Mouse (Mus musculus): ENCODE results near the gene Gm12355. TPM values are rescaled to one million over a fixed set of nuclear protein-coding genes. Genes with fewer than 3 reads are reported as not detected.

Gene Gm12355
- polyA plus RNA-seq, 1 experiment from 2014 or later = 0.18 TPM

GRCm38 (mm10) chr11:98597363-98597762 lies 28.1 kb downstream of the Gm12355 start:
- no peak overlapping the region for H3K9ac ChIP-seq (ENCODE audit: low read depth, low read length)
- H3K27ac ChIP-seq (ENCODE audit: low read length) = no peak overlapping the region
- no peaks in the 10 kb centered on the region for H3K36me3 ChIP-seq (ENCODE audit: control insufficient read depth, insufficient read depth, low read length)
- H3K4me3 ChIP-seq (ENCODE audit: low read depth, low read length) = no peak overlapping the region
- H3K27me3 ChIP-seq (ENCODE audit: control insufficient read depth, insufficient read depth, low read depth, low read length) = peaks cover 8% of the 10 kb centered on the region
- no peak for ATAC-seq
- 48% methylated on average over 6 of the region's 6 CpGs for WGBS
- H3K9me3 ChIP-seq (replicated peaks; ENCODE audit: control insufficient read depth, low read length, poor library complexity, severe bottlenecking) = no peaks in the 10 kb centered on the region
- H3K4me1 ChIP-seq (ENCODE audit: control insufficient read depth, insufficient read depth, low read length) = 0 out of 2 replicates have a peak, but pooled peaks cover 2% of the 10 kb centered on the region
- no peak overlapping the region for H3K4me2 ChIP-seq (ENCODE audit: low read length)

- Histone ChIP-seq H3K9ac (ENCODE audit: low read depth, low read length) (no peak overlapping the region), H3K36me3 (ENCODE audit: control insufficient read depth, insufficient read depth, low read length) (no peaks in the 10 kb centered on the region), H3K9me3 (replicated peaks; ENCODE audit: control insufficient read depth, low read length, poor library complexity, severe bottlenecking) (no peaks in the 10 kb centered on the region), H3K4me2 (ENCODE audit: low read length) (no peak overlapping the region), H3K4me1 (ENCODE audit: control insufficient read depth, insufficient read depth, low read length) (no peaks in the 10 kb centered on the region), H3K27me3 (ENCODE audit: control insufficient read depth, insufficient read depth, low read depth, low read length) (peaks cover 5% of the 10 kb centered on the region), H3K4me3 (ENCODE audit: low read depth, low read length) (no peak overlapping the region), H3K27ac (ENCODE audit: low read length) (no peak overlapping the region)
- ATAC-seq = no peak
- WGBS = 85% methylated on average over 3 of the region's 3 CpGs
Measured at GRCm38 (mm10) chr11:98595955-98596354, 29.5 kb downstream of the Gm12355 start.

- 70% methylated on average over 10 of the region's 10 CpGs for whole genome bisulfite sequencing
- Histone ChIP-seq H3K4me2 (ENCODE audit: low read length) (no peak overlapping the region), H3K4me1 (ENCODE audit: control insufficient read depth, insufficient read depth, low read length) (no peaks in the 10 kb centered on the region), H3K9me3 (replicated peaks; ENCODE audit: control insufficient read depth, low read length, poor library complexity, severe bottlenecking) (no peaks in the 10 kb centered on the region), H3K36me3 (ENCODE audit: control insufficient read depth, insufficient read depth, low read length) (no peaks in the 10 kb centered on the region), H3K27ac (ENCODE audit: low read length) (no peak overlapping the region), H3K9ac (ENCODE audit: low read depth, low read length) (no peak overlapping the region), H3K27me3 (ENCODE audit: control insufficient read depth, insufficient read depth, low read depth, low read length) (peaks cover 5% of the 10 kb centered on the region), H3K4me3 (ENCODE audit: low read depth, low read length) (no peak overlapping the region)
- no peak for ATAC-seq
Measured at GRCm38 (mm10) chr11:98595473-98595872, 30.0 kb downstream of the Gm12355 start.

- H3K4me3 ChIP-seq (ENCODE audit: low read depth, low read length) = no peak overlapping the region
- peaks cover 5% of the 10 kb centered on the region for H3K27me3 ChIP-seq (ENCODE audit: control insufficient read depth, insufficient read depth, low read depth, low read length)
- H3K4me2 ChIP-seq (ENCODE audit: low read length) = no peak overlapping the region
- no peak overlapping the region for H3K9ac ChIP-seq (ENCODE audit: low read depth, low read length)
- ATAC-seq = no peak
- WGBS = 77% methylated on average over 6 of the region's 6 CpGs
- H3K9me3 ChIP-seq (replicated peaks; ENCODE audit: control insufficient read depth, low read length, poor library complexity, severe bottlenecking) = no peaks in the 10 kb centered on the region
- no peaks in the 10 kb centered on the region for H3K4me1 ChIP-seq (ENCODE audit: control insufficient read depth, insufficient read depth, low read length)
- H3K36me3 ChIP-seq (ENCODE audit: control insufficient read depth, insufficient read depth, low read length) = no peaks in the 10 kb centered on the region
- no peak overlapping the region for H3K27ac ChIP-seq (ENCODE audit: low read length)
Measured at GRCm38 (mm10) chr11:98595021-98595420, 30.4 kb downstream of the Gm12355 start.

DNA sequence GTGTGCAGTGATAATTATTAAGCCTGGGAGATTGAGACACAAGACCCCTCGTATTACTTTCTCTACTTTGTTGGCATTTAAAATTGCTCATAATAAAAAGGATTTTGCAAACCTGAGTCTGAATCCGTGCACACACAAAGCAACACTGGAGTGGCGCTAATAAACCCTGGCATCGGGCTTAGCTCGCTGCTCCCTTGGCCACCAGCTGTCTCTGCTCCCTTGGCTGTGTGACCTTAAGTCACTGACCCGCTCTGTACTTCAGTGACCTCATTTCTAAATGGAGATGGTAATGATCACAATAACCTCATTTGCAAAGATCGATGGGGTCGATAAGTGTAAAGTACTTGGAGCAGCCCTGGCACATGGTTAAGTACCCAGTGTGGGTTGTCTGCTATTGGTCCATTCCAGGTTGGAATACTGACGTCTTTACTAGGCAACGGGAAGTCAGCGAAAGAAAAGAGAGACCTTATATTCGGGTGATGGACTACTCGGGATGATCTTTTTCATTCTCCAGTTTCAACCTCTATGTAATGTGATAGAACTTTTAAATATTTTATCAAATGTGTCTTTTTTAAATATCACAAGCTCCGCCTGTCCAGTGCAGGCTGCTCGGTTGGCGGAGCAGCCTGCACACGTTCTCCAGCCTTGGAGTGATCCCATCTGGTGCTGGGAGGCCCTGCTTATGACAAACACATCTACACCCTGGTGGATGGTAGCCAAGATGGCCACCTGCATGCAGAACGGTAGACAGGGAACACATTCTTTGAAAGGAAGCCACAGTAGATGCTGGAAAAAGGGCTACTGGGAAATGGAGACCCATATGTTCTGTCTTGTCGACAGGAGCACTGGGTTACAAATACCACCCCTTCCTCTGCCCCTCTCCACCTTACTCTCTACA lies 34.7 kb downstream of the Gm12355 start:
- H3K4me3 ChIP-seq (ENCODE audit: low read depth, low read length) = no peak overlapping the region
- ATAC-seq = no peak
- H3K4me1 ChIP-seq (ENCODE audit: control insufficient read depth, insufficient read depth, low read length) = peaks cover 17% of the 10 kb centered on the region
- no peak overlapping the region for H3K4me2 ChIP-seq (ENCODE audit: low read length)
- no peaks in the 10 kb centered on the region; the same call in 1 of the 2 replicates for H3K27me3 ChIP-seq (ENCODE audit: control insufficient read depth, insufficient read depth, low read depth, low read length)
- no peak overlapping the region for H3K9ac ChIP-seq (ENCODE audit: low read depth, low read length)
- H3K27ac ChIP-seq (ENCODE audit: low read length) = no peak overlapping the region
- no peaks in the 10 kb centered on the region for H3K9me3 ChIP-seq (replicated peaks; ENCODE audit: control insufficient read depth, low read length, poor library complexity, severe bottlenecking)
- WGBS = 75% methylated on average over 19 of the region's 19 CpGs
- no peaks in the 10 kb centered on the region for H3K36me3 ChIP-seq (ENCODE audit: control insufficient read depth, insufficient read depth, low read length)

DNA sequence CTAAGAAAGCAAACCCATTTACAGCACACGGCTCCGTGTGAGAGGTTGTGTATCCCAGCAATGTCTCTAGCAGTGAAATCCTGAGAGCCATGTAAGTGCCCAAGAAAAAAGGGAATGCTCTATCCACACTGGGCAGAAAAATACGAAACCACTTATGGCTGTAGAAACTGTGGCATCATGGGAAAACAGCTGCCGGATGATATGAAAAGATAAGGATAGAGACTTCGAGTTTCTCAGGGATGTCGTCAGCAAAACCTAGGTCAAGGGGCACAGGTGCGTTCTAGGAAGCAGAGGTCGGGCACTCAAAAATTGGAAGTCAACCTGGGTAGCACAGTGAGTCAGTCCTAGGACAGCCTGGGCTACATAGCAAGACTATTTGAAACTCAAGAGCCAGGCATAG lies 36.2 kb downstream of the Gm12355 start:
- H3K4me2 ChIP-seq (ENCODE audit: low read length) = no peak overlapping the region
- H3K9me3 ChIP-seq (replicated peaks; ENCODE audit: control insufficient read depth, low read length, poor library complexity, severe bottlenecking) = no peaks in the 10 kb centered on the region
- peaks cover 27% of the 10 kb centered on the region for H3K4me1 ChIP-seq (ENCODE audit: control insufficient read depth, insufficient read depth, low read length)
- H3K27ac ChIP-seq (ENCODE audit: low read length) = no peak overlapping the region
- ATAC-seq = no peak
- H3K36me3 ChIP-seq (ENCODE audit: control insufficient read depth, insufficient read depth, low read length) = no peaks in the 10 kb centered on the region
- H3K9ac ChIP-seq (ENCODE audit: low read depth, low read length) = no peak overlapping the region
- H3K27me3 ChIP-seq (ENCODE audit: control insufficient read depth, insufficient read depth, low read depth, low read length) = no peaks in the 10 kb centered on the region; the same call in 1 of the 2 replicates
- 90% methylated on average over 8 of the region's 8 CpGs for WGBS
- H3K4me3 ChIP-seq (ENCODE audit: low read depth, low read length) = no peak overlapping the region

DNA sequence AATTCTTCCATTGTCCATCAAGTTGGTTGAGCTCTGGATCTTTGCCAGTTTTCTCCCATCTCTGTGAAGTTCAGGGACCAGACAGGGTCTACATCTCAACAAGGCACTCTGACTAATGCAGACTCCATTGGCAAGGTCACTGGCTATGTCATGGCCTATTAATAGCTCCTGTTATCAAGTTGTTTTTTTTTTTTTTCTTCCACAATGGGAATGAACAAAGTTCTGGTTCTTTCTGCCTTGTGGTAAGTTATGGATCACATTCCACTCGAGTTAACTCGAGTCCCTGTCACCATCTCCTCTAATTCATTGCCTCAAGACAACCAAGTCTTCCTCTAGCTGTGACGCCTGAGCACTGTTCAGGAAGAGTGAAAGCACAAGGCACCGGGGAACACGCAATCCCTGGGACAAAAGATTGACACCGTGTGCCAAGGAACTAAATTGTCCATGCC lies 36.6 kb downstream of the Gm12355 start:
- Histone ChIP-seq H3K36me3 (ENCODE audit: control insufficient read depth, insufficient read depth, low read length) (no peaks in the 10 kb centered on the region), H3K9me3 (replicated peaks; ENCODE audit: control insufficient read depth, low read length, poor library complexity, severe bottlenecking) (no peaks in the 10 kb centered on the region), H3K4me2 (ENCODE audit: low read length) (peak overlapping the region; percentile 94), H3K27me3 (ENCODE audit: control insufficient read depth, insufficient read depth, low read depth, low read length) (no peaks in the 10 kb centered on the region; the same call in 1 of the 2 replicates), H3K4me3 (ENCODE audit: low read depth, low read length) (no peak overlapping the region), H3K9ac (ENCODE audit: low read depth, low read length) (no peak overlapping the region), H3K27ac (ENCODE audit: low read length) (no peak overlapping the region), H3K4me1 (ENCODE audit: control insufficient read depth, insufficient read depth, low read length) (peaks cover 27% of the 10 kb centered on the region)
- ATAC-seq = no peak
- 77% methylated on average over 6 of the region's 6 CpGs for whole genome bisulfite sequencing

DNA sequence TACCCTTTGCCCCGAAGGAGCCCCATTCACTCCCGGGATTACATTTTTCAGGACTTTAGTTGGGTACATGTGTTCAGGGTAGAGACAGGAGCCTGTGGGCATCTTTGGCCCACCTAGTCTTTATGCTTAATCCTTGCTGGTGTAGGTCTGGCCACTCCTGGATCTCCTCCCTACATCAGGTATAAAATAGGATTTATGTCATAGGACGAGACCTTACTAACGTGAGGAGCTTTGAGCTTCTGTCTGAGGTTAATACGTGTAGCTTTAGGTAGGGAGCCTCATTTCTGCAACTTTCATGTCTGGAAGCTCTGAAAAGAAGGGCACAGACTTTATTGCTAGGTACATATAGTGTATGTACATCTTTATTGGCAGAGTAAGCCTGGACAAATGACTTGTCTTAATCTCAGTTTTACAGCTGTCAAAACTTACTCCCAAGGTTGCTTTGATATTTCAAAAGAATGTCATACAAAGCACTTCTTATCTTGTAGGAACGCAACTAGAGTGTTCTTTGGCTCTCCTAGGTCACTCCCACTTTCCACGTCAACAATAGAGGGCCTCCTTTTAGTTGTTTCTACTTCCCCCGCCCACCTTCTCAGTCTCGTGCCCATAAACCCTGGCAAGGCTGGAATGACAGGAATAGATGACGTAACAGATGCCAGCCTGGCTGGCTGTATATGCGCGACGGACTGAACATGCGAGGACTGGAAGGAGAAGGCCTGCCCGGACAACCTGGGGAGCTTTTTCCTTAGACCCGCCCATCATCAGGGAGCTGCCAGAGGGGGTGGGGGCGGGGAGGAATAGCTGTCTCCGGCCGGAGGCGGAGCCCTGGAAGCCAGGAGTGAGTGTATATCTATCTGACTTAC lies 37.5 kb downstream of the Gm12355 start:
- WGBS = 5% methylated on average over 20 of the region's 20 CpGs
- Histone ChIP-seq H3K36me3 (ENCODE audit: control insufficient read depth, insufficient read depth, low read length) (peaks cover under 1% of the 10 kb centered on the region; the same call in 1 of the 2 replicates), H3K4me1 (ENCODE audit: control insufficient read depth, insufficient read depth, low read length) (peaks cover 27% of the 10 kb centered on the region), H3K9ac (ENCODE audit: low read depth, low read length) (peak overlapping the region; percentile 82), H3K4me3 (ENCODE audit: low read depth, low read length) (peak overlapping the region; percentile 76), H3K27me3 (ENCODE audit: control insufficient read depth, insufficient read depth, low read depth, low read length) (no peaks in the 10 kb centered on the region; the same call in 1 of the 2 replicates), H3K9me3 (replicated peaks; ENCODE audit: control insufficient read depth, low read length, poor library complexity, severe bottlenecking) (no peaks in the 10 kb centered on the region), H3K4me2 (ENCODE audit: low read length) (peak overlapping the region; percentile 94), H3K27ac (ENCODE audit: low read length) (peak overlapping the region; percentile 72)
- peak; percentile 30; the same call in 1 of the 2 replicates for ATAC-seq

All from midbrain, embryonic 16.5 days (tissue).